Comparison of ENCODE assay signal across 8 mouse cellular contexts in the genomic region with DNA sequence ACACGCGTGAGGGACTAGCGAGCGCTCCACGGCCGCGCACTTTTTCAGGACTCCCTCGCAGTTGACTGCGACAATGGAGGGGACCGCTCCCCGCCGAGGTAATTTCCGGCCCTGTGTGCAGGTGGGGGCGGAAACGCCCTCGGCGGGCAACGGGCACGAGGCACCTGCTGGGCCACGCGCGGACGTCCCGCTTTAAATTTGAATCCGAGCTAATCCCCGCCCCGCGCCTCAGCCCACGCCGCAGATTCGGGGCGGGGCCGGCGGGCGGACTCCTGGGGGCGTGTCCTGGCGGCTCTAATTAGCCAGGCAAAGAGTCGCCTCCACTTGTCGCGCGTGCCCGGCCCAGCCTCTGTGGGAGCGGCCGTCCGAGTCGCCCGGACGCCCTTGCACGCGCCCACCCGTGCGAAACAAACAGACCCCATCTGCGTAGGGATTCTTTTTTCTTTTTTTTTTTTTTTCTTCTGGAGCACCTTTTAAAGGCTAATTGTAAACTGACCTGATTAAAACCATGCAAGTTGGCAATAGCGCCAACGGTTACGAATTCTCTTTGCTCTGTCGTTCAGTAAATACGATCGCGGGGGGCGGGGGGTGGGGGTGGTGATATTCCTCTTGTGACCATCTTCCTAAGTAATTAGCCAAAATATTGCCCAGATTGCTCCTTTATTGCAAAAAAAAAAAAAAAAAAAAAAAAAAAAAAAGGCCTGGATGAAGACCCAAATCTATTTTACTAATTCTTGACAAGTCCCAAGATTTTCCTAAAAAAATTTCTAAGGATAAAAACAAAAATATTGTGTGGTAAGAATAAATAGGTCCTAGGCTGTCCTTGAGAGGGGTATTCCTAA. TPM values are rescaled to one million over a fixed set of nuclear protein-coding genes. Genes with fewer than 3 reads are reported as not detected.
DNase-seq lines count a peak whose midpoint lies in the region; ATAC-seq and TF ChIP-seq lines count a peak whose summit lies in the region.

No protein-coding gene starts in this region.

- peaks cover 31% of the 10 kb centered on the region for H3K79me3 ChIP-seq in C2C12 (ENCODE audit: low read depth)

- DNase-seq in heart, adult 9 months (ENCODE audit: low spot score in 2 of 2): peak; percentile 90 to 93
- peak; percentile 86 for DNase-seq in limb, embryonic 14.5 days (ENCODE audit: low spot score)
- DNase-seq in spleen, postnatal 14 days (ENCODE audit: low spot score in 2 of 2): peak; percentile 91 to 93

- no peaks in the 10 kb centered on the region for H3K27me3 ChIP-seq in C2C12 (ENCODE audit: control insufficient read depth, insufficient read depth, insufficient read length)
- H3K27me3 ChIP-seq in embryonic facial prominence, embryonic 15.5 days: no peaks in the 10 kb centered on the region
- H3K27me3 ChIP-seq in kidney, embryonic 14.5 days (ENCODE audit: control insufficient read depth, insufficient read depth, low read length): no peaks in the 10 kb centered on the region
- H3K27me3 ChIP-seq in limb, embryonic 14.5 days (ENCODE audit: control insufficient read depth, insufficient read depth, low read length): no peaks in the 10 kb centered on the region
- no peaks in the 10 kb centered on the region for H3K27me3 ChIP-seq in midbrain, embryonic 16.5 days (ENCODE audit: control insufficient read depth, insufficient read depth, low read depth, low read length)

- peak; percentile 67; the same call in 1 of the 2 replicates for TF ChIP-seq POLR2A in bone marrow macrophage, adult 2 months (IDR thresholded peaks at IDR 0.05; ENCODE audit: borderline replicate concordance, low read depth, low read length)
- no peak for TF ChIP-seq POLR2A in limb, embryonic 14.5 days (IDR thresholded peaks at IDR 0.05; ENCODE audit: borderline replicate concordance, extremely low read depth, insufficient read depth, insufficient read length)

- peaks cover 36% of the 10 kb centered on the region for H3K79me2 ChIP-seq in C2C12 (ENCODE audit: control insufficient read depth, insufficient read depth)

- H3ac ChIP-seq in C2C12 (ENCODE audit: control insufficient read depth, insufficient read length, low read depth): peak overlapping the region; percentile 70

- under 1% methylated on average over 61 of the region's 61 CpGs for WGBS in embryonic facial prominence, embryonic 15.5 days
- under 1% methylated on average over 61 of the region's 61 CpGs for WGBS in kidney, embryonic 14.5 days
- under 1% methylated on average over 54 of the region's 61 CpGs for WGBS in limb, embryonic 14.5 days
- WGBS in midbrain, embryonic 16.5 days: under 1% methylated on average over 60 of the region's 61 CpGs

- H3K4me3 ChIP-seq in C2C12 (ENCODE audit: insufficient read depth, poor library complexity, severe bottlenecking): peak overlapping the region; percentile 66
- peak overlapping the region; percentile 99 for H3K4me3 ChIP-seq in bone marrow macrophage, adult 2 months (ENCODE audit: insufficient read depth, low read length)
- peak overlapping the region; percentile 88 for H3K4me3 ChIP-seq in embryonic facial prominence, embryonic 15.5 days (replicated peaks)
- peak overlapping the region; percentile 82 for H3K4me3 ChIP-seq in kidney, embryonic 14.5 days (ENCODE audit: low read length)
- H3K4me3 ChIP-seq in limb, embryonic 14.5 days (replicated peaks; ENCODE audit: low read length): peak overlapping the region; percentile 90
- peak overlapping the region; percentile 97 for H3K4me3 ChIP-seq in midbrain, embryonic 16.5 days (ENCODE audit: low read depth, low read length)

- TF ChIP-seq CTCF in C2C12 (IDR thresholded peaks at IDR 0.05; ENCODE audit: control insufficient read depth, insufficient read depth, insufficient read length): no peak
- no peak for TF ChIP-seq CTCF in bone marrow macrophage, adult 2 months (IDR thresholded peaks at IDR 0.05; ENCODE audit: low read depth, low read length)

- peak overlapping the region; percentile 92 for H3K4me2 ChIP-seq in embryonic facial prominence, embryonic 15.5 days (replicated peaks)
- H3K4me2 ChIP-seq in kidney, embryonic 14.5 days (replicated peaks; ENCODE audit: low read depth, low read length): peak overlapping the region; percentile 63
- peak overlapping the region; percentile 70 for H3K4me2 ChIP-seq in limb, embryonic 14.5 days (replicated peaks; ENCODE audit: low read depth, low read length, severe bottlenecking)
- H3K4me2 ChIP-seq in midbrain, embryonic 16.5 days (ENCODE audit: low read length): peak overlapping the region; percentile 55

- peaks cover 16% of the 10 kb centered on the region for H3K4me1 ChIP-seq in bone marrow macrophage, adult 2 months (ENCODE audit: control insufficient read depth, insufficient read depth, low read length)
- peaks cover 12% of the 10 kb centered on the region for H3K4me1 ChIP-seq in embryonic facial prominence, embryonic 15.5 days
- H3K4me1 ChIP-seq in kidney, embryonic 14.5 days (ENCODE audit: control insufficient read depth, insufficient read depth, low read length): peaks cover 25% of the 10 kb centered on the region
- peaks cover 10% of the 10 kb centered on the region; the same call in 1 of the 2 replicates for H3K4me1 ChIP-seq in limb, embryonic 14.5 days (ENCODE audit: control insufficient read depth, insufficient read depth, low read length)
- H3K4me1 ChIP-seq in midbrain, embryonic 16.5 days (ENCODE audit: control insufficient read depth, insufficient read depth, low read length): peaks cover 19% of the 10 kb centered on the region

- H3K9me3 ChIP-seq in embryonic facial prominence, embryonic 15.5 days (replicated peaks): no peaks in the 10 kb centered on the region
- H3K9me3 ChIP-seq in kidney, embryonic 14.5 days (ENCODE audit: control insufficient read depth, low read length): no peaks in the 10 kb centered on the region
- H3K9me3 ChIP-seq in limb, embryonic 14.5 days (ENCODE audit: control insufficient read depth, low read length): no peaks in the 10 kb centered on the region
- no peaks in the 10 kb centered on the region for H3K9me3 ChIP-seq in midbrain, embryonic 16.5 days (replicated peaks; ENCODE audit: control insufficient read depth, low read length, poor library complexity, severe bottlenecking)

- no peak overlapping the region; the same call in 1 of the 2 replicates for H3K9ac ChIP-seq in embryonic facial prominence, embryonic 15.5 days
- peak overlapping the region; percentile 48 for H3K9ac ChIP-seq in kidney, embryonic 14.5 days (ENCODE audit: low read depth, low read length)
- H3K9ac ChIP-seq in limb, embryonic 14.5 days (ENCODE audit: low read depth, low read length, severe bottlenecking): 0 out of 2 replicates have a peak overlapping the region, but pooled peaks have one; percentile 36
- H3K9ac ChIP-seq in midbrain, embryonic 16.5 days (ENCODE audit: low read depth, low read length): peak overlapping the region; percentile 68

- H3K36me3 ChIP-seq in C2C12 (ENCODE audit: control insufficient read depth, insufficient read depth): no peaks in the 10 kb centered on the region
- H3K36me3 ChIP-seq in embryonic facial prominence, embryonic 15.5 days: no peaks in the 10 kb centered on the region
- no peaks in the 10 kb centered on the region for H3K36me3 ChIP-seq in kidney, embryonic 14.5 days (ENCODE audit: control insufficient read depth, insufficient read depth, low read length)
- no peaks in the 10 kb centered on the region for H3K36me3 ChIP-seq in limb, embryonic 14.5 days (ENCODE audit: control insufficient read depth, insufficient read depth, low read length)
- H3K36me3 ChIP-seq in midbrain, embryonic 16.5 days (ENCODE audit: control insufficient read depth, insufficient read depth, low read length): no peaks in the 10 kb centered on the region

- ATAC-seq in embryonic facial prominence, embryonic 15.5 days (ENCODE audit: insufficient number of reproducible peaks, low FRiP score, low TSS enrichment, low read depth): peak; percentile 85
- ATAC-seq in kidney, embryonic 14.5 days (ENCODE audit: low FRiP score, low TSS enrichment): peak; percentile 84
- peak; percentile 78 for ATAC-seq in limb, embryonic 14.5 days (ENCODE audit: low FRiP score, low read depth)
- ATAC-seq in midbrain, embryonic 16.5 days: peak; percentile 87

- peak overlapping the region; percentile 79 for H3K27ac ChIP-seq in bone marrow macrophage, adult 2 months (ENCODE audit: insufficient read depth, low read depth, low read length)
- peak overlapping the region; percentile 82 for H3K27ac ChIP-seq in embryonic facial prominence, embryonic 15.5 days (replicated peaks)
- peak overlapping the region; percentile 82 for H3K27ac ChIP-seq in kidney, embryonic 14.5 days (ENCODE audit: low read depth, low read length)
- H3K27ac ChIP-seq in limb, embryonic 14.5 days (replicated peaks; ENCODE audit: low read depth, low read length): no peak overlapping the region
- peak overlapping the region; percentile 77 for H3K27ac ChIP-seq in midbrain, embryonic 16.5 days (ENCODE audit: low read length)

TF ChIP-seq in C2C12, 6 proteins besides CTCF, POLR2A, EP300 and RAD21:
- TF ChIP-seq CEBPB (IDR thresholded peaks at IDR 0.05; ENCODE audit: low read depth): no peak
- peak; percentile 98 for TF ChIP-seq MAX (IDR thresholded peaks at IDR 0.05)

RNA-seq across cellular contexts. Expression of a gene that starts 0.9 kb away (rescaled TPM):
- polyA plus RNA-seq in C2C12 (2012; fragmentation: generic; extraction: Trizol): 3.2 TPM
- polyA plus RNA-seq in bone marrow macrophage, adult 2 months (2012; ENCODE audit: insufficient read depth, insufficient read length, missing spikeins): 10.0 and 12.3 TPM in 2 replicates
- 10.7 and 11.3 TPM in 2 replicates for polyA plus RNA-seq in embryonic facial prominence, embryonic 15.5 days (2015; fragmentation: Nextera tagmentation; extraction: Ambion mirVana)
- polyA plus RNA-seq in kidney, embryonic 14.5 days (2014; fragmentation: Nextera tagmentation; extraction: Ambion mirVana): 25.4 and 32.6 TPM in 2 replicates
- polyA plus RNA-seq in limb, embryonic 14.5 days (2012; rRNA removed): 7.3 and 9.9 TPM in 2 replicates
- 15.7 and 16.4 TPM in 2 replicates for polyA plus RNA-seq in limb, embryonic 14.5 days (2014; fragmentation: Nextera tagmentation; extraction: Ambion mirVana)
- 26.5 and 28.3 TPM in 2 replicates for polyA plus RNA-seq in midbrain, embryonic 16.5 days (2015; fragmentation: Nextera tagmentation; extraction: Ambion mirVana)
